Mouse (Mus musculus) stomach, postnatal 0 days (tissue): ENCODE data around the gene Apbb2.

ENCODE experiments used
- CTCF ChIP-seq: IDR thresholded peaks from 2 replicates; pipeline ENCODE4 v1.5.1; 2016; ENCODE audit warnings: antibody characterized with exemption, low read depth, mild to moderate bottlenecking, moderate library complexity
- EP300 ChIP-seq: optimal IDR thresholded peaks from 2 replicates; pipeline ENCODE3; 2016; ENCODE audit warnings: antibody characterized with exemption

- no peak for TF ChIP-seq CTCF
- no peak for TF ChIP-seq EP300
Observed at GRCm38 (mm10) chr5:66617921-66618460, 593 bp downstream of the Apbb2 start.
